Mouse (Mus musculus): ENCODE measurements around the gene Upk3a. TPM values are rescaled to one million over a fixed set of nuclear protein-coding genes. Genes with fewer than 3 reads are reported as not detected.

Upk3a gene
- total RNA-seq (2021): not detected

DNA sequence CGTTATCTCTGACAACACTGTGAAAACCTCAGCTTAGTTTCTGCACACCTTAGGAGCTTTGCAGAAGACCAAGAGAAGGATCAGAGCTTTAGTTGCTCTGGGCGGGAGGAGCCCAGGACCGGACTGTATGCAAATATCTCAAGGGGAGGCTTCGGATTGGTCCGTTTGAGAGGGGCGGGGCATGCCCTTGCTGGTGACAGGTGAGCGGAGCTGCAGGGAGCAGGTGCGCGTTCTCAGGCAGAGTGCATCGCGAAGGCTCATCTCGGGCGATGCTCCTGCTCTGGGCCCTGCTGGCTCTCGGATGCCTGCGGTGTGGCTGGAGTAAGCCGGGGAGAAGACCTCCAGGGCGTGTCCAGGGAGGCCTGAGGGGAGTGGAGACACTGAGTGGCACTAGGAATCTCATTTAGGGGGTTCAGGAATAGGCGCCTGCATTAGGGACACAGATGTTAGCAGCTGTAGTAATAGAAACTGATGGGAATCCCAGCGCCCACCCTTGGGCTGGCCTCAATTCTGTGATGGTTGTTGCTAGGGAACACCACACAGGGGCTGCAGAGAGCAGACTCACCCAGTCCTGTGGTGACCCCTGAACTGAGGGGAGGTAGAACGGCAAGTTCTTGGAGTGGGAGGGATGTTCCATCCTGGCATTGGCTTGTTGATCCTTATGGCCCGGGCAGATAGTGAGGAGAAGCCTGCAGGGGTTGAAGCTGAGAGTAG is at the start of gene Upk3a:
Gene Upk3a, plus strand, starts transcription at position 191 of the 714 bp plus-strand sequence.
- no peak for DNase-seq

DNA sequence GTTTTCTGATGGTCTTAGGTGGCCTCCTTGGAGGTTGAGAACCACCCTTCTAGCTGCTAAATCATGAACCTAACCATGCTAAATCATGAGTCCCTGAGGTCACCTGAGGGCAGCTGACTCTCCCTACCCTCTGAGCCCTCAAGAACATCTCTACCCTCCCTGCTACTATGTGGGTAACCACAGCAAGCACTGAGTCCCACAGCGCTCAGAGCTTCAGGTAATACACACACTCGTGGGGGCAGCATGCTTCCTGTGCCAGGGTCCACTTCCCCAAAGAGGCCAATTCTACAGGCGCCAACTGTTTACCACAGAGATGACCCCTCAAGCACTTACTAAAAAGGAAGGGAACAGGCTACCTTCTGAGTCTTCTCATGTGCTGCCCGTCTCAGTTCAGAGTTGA is 48.4 kb upstream of the Upk3a start:
- DNase-seq: no peak

DNA sequence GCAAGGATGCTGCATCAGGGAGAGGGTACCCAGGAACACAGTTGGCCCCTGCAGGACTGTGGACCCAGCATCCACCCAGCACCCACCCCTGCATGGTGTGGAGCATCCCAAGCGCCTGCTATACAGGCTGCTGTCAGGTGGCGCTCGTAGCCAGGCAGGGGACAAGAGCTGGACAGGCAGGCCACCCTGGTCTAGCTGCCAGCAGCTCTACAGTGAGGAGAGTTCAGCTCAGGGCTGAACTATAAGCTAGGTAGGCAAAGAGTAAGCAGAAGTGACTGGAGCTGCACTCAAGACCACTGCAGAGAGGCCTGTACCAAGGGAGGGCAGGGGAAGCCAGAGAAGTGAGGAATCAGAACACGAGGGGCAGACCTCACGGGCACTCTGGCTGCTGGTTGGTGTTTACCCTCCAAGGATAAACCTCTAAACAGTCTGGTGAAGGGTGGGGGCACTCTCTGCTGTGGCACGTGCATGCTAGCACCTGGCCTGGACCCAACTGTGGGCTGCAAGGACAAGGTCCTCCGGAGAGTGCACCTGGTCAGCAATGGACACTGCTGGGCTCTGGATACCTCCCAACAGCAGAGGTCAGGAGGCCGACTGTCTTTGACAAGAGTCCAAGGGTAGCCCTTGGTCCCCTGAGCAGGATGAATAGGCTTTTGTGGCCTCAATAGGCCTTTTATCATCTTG is 43.9 kb upstream of the Upk3a start:
- DNase-seq: no peak

DNA sequence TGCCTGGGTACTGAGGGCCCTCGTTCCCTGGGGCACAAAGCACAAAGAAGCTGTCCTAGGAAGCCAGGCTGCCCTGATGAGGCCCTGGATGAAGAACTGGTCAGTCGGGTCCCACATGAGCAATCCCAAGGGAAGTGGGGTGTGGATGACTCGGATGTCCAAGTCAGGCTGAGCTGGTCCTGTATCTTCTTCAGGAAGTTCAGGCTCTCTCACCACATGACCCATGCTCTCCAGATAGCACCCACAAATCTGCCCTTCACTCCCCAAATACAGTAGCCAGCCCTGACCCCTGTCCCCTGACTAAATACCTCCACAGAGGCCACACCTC is 43.4 kb upstream of the Upk3a start:
- DNase-seq: no peak

DNA sequence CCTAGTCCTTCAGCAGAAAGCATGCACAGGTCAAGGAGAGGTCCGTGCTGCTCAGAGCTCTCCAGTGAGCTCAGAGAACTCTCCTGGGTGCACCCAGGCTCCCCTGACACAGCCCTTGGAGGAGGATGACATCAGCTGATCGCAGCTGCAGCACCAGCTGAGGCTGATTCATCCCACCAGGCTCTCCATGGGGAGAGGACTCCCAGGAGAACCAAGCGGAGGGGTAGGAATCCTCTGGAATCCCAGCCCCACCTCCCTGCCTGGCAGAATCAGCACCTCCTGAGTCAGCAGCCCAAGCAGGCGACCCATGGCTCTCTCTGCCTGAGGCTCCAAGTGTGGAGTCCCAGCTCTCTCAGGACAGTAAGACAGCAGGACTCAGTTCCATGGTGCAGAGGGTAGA is 41.2 kb upstream of the Upk3a start:
- DNase-seq: peak; percentile 20

DNA sequence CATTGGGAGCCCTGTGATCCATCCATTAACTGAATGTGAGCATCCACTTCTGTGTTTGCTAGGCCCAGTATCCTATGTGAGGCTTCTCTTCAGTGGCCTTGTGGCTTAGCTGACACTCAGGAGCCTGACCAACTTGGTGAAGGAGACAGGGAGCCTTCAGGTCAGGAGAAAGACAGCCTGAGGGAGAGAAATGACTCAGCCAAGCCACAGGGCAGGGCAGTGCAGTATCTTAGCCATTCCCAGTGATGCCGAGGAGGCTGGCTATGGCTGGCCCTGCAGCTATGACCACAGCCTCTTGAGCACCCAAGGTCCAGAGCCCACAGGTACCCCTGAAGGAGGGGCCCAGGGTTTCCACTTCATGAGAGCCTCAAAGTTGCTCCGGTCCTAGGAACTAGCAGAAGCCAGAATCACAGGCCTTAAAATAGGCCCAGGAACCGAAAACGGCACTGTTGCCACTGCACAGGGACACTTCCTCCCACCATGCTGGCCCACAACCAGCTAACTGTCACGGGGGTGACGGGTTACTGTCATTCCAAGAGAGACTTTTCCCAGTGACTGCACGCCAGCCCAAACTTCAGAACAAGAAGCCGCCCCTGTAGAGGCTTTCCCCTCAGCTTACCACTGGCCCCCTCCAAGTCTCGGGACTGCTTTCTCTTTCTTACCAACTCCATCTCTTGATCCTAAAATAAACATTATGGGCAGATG is 35.2 kb upstream of the Upk3a start:
- DNase-seq: peak; percentile 17

DNA sequence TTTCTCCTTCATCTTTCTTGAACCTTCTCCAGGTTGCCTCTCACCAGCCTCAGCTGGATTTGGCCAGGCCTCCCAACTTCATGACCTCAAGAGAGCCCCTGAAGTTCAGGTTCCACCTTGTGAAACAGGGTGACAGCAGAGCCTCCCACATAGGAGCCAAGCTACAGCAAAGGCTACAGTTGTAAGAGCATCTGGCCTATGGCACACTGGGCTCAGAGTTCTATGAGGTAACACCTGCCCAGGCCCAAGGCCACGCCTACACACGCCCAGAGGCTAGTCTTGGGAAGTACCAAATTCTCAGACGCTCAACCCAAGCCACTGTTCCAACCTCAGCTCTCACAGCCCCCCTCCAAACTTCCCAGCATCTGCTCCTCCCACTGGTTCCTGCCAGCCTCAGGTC is 34.1 kb upstream of the Upk3a start:
- DNase-seq: no peak

DNA sequence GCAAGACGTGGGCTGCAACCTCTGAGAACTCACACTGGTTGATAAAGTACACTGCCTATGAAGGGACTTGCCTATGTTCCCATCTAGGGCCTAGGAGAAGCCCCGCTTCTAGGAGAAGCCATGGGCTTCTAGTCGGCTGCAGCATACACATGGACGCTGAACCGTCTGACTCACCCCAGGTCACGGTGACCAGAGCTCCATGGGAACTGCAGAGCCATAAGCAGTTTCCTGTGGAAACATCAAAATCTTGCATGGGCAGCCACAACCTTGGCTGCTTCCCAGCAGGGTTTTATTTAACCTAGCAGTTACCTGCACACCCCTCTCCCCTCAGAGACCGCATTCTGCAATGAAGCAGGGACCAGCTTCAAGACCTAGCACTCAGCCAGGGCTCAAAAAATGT is 33.2 kb upstream of the Upk3a start:
- no peak for DNase-seq

DNA sequence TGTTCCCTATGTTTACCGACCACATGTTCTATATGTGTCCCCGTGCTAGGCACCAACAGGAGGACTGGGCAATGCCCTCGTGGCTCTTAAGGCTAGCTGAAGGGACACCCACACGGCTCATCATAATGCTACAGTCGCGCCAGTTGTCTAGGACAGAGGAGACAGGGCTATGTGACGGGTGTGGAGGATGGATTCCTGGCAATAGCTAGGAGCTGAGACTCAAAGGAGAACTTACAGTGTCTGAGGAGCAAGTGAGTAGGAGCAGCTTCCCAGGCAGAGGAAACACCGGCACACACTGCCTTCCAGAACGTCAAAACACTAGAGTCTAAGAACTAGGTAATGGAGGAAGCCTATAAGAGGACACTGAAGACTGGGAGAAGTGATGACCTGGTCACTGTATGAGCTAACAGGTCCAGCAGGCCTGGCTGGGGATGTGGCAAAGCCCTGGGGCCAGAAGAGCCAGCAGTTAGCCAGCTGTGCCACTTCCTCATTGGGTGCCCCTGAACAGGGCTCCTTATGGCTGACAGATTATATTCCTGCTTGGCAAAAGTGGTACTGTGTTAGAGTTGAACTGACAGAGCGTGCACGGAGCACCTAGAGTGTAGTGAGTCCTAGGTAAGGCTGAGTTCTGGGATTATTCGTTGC is 31.3 kb upstream of the Upk3a start:
- DNase-seq: no peak

DNA sequence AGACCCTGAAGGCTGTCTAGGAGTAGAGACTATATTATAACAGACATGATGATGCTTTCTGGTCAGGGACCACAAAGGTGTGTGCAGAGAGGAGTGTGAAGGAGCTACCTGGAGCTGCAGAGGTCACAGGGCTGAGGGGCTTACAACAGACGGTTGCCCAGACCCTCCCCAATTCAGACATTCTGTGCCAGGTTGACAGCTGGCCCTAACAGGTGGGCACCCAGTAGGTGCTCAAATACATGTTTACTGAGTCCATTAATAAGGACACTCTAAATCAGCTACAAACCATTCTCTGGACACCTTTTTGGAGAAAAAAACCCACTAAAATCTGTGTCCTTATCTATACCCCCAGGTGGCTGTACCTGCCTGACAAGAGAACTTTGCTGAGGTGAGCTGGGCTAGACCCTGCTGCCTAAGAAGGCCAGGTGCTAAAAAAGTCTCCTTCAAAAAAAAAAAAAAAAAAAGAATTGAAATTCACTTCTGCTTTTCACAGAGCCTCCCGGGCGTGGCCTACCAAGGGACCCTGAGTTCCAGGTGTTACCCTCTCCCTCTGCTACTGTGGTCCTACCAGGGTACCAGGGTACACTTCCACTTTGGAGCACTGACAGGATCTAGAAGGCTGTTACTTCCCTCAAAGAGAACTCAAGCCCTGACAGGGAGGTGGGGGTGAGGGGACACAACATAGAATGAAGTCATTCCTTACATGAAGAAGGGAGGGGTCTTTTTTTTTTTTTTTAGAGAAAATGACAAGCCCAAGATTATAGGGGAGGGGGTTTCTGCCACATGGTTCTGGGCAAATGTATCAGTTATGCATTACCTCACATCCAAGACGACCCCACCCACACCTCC is 30.5 kb upstream of the Upk3a start:
- DNase-seq: no peak

DNA sequence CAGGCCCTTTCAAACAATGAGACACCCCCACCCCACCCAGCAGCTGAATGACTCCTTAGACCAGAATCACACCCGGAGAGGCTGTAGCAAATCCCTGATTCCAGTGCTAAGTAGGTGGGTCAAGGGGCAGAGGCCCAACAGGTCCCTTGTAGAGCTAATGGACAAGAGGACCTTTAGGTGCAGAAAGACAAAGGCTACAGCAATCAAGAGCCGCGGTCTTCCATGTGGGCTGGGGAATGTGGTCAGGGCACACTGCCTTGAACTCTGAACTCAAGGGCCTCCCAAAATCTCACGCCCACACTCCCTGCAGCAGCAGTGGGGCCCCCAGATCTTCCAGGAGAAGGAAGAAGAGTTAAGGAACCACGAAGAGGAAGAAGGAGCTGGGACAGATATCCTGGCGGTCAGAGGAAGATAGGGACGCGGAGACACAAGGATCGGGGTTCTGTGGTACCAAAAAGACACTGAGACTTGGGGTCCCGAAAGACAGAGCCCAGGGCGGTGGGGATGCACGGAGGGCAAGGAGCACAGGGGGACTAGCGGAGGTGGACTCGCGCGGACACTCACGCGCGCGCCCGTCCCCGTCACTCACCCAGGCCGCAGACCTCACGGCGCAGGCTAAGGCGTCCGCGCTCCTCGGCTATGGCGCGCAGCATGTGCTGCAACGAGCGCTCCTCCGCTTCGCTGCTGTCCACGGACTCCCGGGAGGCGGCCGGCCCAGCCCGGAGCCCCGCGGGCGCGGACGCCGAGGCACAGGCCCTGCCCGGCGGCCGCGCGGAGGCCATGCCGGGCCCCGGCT is 29.7 kb upstream of the Upk3a start:
- DNase-seq: peak; percentile 54

DNA sequence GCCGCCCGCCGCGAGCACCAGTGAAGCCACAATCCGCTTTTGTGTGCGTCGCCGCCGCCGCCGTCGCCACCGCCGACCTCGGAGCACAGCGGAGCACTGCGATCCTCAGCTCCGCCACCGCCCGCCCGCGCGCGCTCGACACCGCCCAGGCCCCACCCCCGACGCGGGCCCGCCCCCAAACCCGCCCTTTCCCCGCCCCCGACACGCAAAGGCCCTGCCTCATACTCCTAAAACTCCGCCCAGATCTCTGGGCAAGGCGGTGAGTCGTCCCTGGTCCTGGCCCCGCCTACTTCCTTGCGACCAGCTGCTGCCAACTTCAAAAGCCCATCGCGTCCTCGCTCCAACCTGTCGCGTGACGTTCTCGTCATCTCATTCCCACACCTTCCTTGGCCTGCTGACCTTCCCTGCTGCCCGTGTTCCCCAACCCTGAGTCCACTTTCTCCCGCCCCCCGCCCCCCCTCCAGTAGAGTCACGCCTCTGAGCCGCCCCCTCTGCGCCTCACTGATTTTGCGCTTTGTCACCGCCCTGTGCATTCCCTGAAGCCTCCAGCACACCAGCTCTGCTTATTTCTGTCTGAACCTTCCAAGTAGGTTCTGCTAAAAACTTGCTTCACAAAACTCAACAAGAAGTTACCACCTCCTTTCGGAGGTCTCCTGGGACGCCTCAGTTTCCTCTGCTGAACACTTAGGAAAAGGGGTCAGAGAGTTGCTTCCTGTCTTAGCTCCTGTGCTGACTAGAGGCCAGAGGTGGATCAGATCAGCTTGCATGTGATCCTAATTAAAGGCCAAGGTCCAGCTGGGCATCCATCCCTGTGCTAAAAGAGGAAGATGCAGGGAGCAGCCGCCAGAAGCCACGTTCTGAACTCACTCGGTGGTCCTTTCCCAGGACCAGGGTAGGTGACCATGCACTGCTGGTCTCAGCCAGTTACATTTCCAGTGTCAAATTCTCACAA is 28.8 kb upstream of the Upk3a start, which contains the start of gene 5031439G07Rik:
Gene 5031439G07Rik, minus strand, starts transcription at position 678 of the 952 bp plus-strand sequence.
- DNase-seq: peak; percentile 91

DNA sequence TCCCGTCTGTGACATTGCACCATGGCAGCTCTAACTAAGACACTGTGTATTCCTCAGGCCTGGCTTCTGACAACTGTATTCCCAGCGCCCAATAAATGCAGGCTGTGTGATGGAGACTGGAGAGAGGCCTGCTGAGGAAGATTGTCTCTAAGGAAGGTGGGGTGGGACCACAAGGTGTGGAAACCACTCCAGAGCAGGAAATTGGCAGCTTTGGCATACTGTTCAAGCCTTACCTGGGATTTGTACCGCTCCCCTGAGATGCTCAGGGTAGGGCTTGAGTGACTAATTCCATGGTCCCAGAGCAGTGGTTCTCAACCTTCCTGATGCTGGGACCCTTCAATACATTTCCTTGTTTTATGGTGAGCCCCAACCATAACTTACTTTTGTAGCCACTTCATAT is 27.8 kb upstream of the Upk3a start:
- DNase-seq: no peak

DNA sequence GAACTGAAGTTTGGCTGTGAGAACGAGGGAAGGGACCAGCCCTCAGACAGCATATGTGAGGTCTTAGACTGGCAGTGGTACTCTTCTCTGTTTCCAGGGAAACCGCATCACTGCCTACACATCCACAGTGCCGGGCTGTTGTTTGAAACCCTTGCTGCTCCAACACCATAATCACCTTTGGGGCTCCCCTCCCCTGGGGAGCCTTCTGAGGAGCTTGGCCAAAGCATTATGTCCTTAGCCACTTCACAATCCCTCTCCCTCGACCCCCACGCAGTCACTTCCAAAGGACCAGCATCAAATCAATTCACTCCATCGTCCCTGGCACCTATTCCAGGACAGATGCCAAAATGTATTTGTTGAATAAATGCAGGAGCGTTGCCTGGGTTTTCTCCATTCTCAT is 27.2 kb upstream of the Upk3a start:
- no peak for DNase-seq

DNA sequence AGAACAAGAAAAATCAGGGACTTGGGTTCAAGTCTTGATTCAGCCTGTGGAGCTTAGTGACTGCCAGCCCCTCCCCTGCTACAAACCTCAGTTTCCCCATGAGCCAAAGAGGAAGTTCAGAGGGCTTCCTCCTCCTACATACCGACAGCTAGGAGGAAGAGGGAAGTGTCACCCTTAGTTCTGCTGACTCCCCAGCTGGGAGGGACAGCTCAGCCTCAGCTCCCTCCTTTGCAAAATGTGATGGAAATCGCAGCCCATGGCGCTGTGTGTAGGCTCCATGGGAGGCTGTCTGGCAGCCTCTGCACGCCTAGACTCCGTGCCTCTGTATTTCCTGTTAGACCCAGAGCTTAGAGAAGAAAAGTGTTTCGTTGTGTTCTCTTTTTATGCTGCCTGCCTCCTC is 22.4 kb upstream of the Upk3a start:
- DNase-seq: no peak

DNA sequence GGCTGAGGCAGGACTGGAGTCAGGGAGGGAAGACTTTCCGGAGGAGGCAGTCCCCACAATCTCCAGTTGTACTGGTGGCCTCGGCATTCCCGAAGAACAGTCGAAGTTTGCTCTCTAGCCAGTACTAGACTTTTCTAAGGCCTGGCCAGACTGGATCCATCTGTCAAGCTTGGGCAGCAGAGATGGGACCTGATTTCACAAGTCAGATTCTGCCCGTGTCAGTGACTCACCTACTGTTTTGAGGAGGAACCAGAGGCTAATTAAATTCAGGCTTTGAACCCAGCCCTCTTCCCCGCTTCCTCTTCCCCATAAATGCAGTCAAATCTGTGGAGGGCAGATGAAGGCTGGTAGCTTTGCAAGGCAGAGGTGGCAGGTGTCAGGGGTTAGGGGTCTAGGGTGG is 21.9 kb upstream of the Upk3a start:
- no peak for DNase-seq

DNA sequence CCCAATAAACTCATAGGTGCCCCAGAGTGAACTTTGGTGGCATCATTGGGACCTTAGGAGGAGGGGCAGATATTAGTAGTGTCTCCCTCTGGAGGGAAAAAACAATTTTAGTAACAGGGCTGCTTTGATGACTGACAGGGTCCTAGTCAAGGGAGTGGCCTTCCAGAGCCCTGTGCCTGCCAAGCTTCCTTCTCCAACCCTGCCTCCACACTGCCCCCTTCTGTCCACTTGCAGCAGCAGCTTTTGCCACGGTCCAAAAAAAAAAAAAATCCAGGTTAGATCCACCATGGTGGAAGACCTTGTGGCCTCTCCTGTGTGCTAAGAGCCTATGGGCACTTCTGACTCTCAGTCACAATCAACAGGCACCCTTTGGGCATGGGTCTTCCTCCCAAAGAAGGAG is 21.0 kb upstream of the Upk3a start:
- peak; percentile 83 for DNase-seq

DNA sequence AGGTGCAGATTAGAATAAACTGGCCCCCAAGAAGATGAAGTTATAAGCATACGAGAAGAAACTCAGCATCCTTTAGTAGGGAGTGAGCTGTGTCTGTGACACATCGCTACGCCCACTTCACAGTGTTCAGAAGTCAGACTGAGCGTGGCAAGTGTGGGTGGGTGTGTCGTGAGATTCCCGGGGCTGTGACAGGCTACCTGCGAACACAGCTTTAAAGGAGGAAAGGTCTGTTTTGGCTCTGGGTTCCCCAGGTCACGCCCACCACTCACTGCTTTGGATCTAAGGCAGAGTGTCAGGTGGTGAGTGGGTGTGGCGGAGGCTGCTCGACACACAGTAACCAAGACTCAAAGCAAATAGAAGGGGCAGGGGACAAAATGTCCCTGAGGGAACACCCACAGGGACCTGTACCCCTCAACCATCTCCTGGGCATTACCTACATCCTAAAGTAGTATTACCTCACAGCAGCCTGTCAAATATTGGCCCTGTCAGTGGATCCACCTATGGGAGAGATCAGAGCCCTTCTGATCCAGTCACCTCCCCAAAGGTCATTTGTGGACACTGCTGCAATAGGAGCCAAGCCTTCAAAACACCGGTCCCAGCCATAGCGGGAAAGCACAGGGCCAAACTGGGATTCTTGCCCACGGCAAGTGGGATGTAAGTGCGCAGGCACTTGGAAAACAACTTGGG is 19.0 kb upstream of the Upk3a start:
- no peak for DNase-seq

DNA sequence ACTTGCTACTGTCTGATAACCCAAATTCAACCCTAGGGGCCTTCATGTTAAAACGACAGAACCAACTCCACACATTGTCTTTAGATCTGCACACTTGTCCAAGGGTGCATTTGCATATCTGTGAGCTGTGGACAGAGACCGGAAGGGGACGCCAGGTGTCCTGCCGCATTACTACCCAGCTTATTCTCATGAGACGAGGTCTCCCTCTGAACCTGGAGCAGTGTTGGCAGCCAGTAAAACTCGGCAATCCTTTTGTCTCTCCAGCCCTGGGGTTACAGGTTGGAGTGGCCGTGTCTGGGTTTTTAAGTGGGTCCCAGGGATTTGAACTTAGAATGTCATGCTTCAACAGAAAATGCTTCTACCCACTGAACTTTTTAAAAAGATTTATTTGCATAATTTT is 17.0 kb upstream of the Upk3a start:
- no peak for DNase-seq

All from heart, postnatal 4 days (tissue).